Mouse (Mus musculus) kidney, embryonic 16.5 days (tissue): ENCODE results near the gene Tpk1. TPM values are rescaled to one million over a fixed set of nuclear protein-coding genes. Genes with fewer than 3 reads are reported as not detected.

Experiments used
- ATAC-seq: fragments of 200-750 bp; cut with Nextera tagmentation; 2 replicates; pipeline ENCODE4 v1.8.0; 2017; ENCODE audit warnings: moderate TSS enrichment; ENCODE audit not compliant: low FRiP score, low TSS enrichment
- H3K27ac ChIP-seq: fragments of 300-500 bp; sonication (generic); 2 replicates; pipeline ENCODE4 v1.5.1; 2014; ENCODE audit warnings: low read length
- H3K27me3 ChIP-seq: fragments of 300-500 bp; sonication (generic); 2 replicates; pipeline ENCODE4 v1.6.1; 2014; ENCODE audit warnings: low read length, control low read depth, mixed read lengths; ENCODE audit not compliant: insufficient read depth
- H3K36me3 ChIP-seq: fragments of 300-500 bp; sonication (generic); 2 replicates; pipeline ENCODE4 v1.6.1; 2014; ENCODE audit warnings: low read length, control low read depth, mixed read lengths; ENCODE audit not compliant: insufficient read depth
- H3K4me1 ChIP-seq: fragments of 300-500 bp; sonication (generic); 2 replicates; pipeline ENCODE4 v1.6.1; 2014; ENCODE audit warnings: low read length, control low read depth, mixed read lengths; ENCODE audit not compliant: insufficient read depth
- H3K4me2 ChIP-seq: fragments of 300-500 bp; sonication (generic); replicated peaks from 2 replicates; pipeline ENCODE4 v1.6.1; 2014; ENCODE audit warnings: low read depth, low read length
- H3K4me3 ChIP-seq: fragments of 300-500 bp; sonication (generic); 2 replicates; pipeline ENCODE4 v1.5.1; 2014; ENCODE audit warnings: mild to moderate bottlenecking, low read length
- H3K9ac ChIP-seq: fragments of 300-500 bp; sonication (generic); replicated peaks from 2 replicates; pipeline ENCODE4 v1.6.1; 2014; ENCODE audit warnings: low read length
- H3K9me3 ChIP-seq: fragments of 300-500 bp; sonication (generic); 2 replicates; pipeline ENCODE4 v1.6.1; 2016; ENCODE audit warnings: low read length, control low read depth
- WGBS: fragments of 180-500 bp; shearing (Covaris S2); extraction: QIAGEN DNeasy Blood & Tissue Kit; methylation state at CpG from one replicate; pipeline ENCODE4 v1.1.7; 2014; 5-methylcytosine and 5-hydroxymethylcytosine counted together
- polyA plus RNA-seq: library from polyadenylated mRNA; unstranded; fragments of >200 nt; fragmentation: Nextera tagmentation; extraction: Ambion mirVana; gene quantifications from 2 replicates; pipeline ENCODE4 v1.2.1, GENCODE M21; 2015

Gene Tpk1
- polyA plus RNA-seq, 1 experiment from 2014 or later, result 23.0 TPM

GRCm38 (mm10) chr6:43420358-43420979, 245.6 kb downstream of the Tpk1 start:
- H3K9ac ChIP-seq, result no peak overlapping the region
- H3K4me2 ChIP-seq, result no peak overlapping the region
- H3K36me3 ChIP-seq, result no peaks in the 10 kb centered on the region
- H3K9me3 ChIP-seq, result no peaks in the 10 kb centered on the region
- H3K4me1 ChIP-seq, result no peaks in the 10 kb centered on the region
- ATAC-seq, result no peak
- no peaks in the 10 kb centered on the region for H3K27me3 ChIP-seq
- WGBS, result 70% methylated on average over 7 of the region's 7 CpGs
- no peak overlapping the region for H3K4me3 ChIP-seq
- no peak overlapping the region for H3K27ac ChIP-seq

GRCm38 (mm10) chr6:43408949-43409348, 257.1 kb downstream of the Tpk1 start:
- ATAC-seq, result no peak
- Histone ChIP-seq H3K27ac (no peak overlapping the region), H3K4me1 (no peaks in the 10 kb centered on the region), H3K36me3 (no peaks in the 10 kb centered on the region), H3K4me3 (no peak overlapping the region), H3K27me3 (no peaks in the 10 kb centered on the region), H3K4me2 (no peak overlapping the region), H3K9ac (no peak overlapping the region), H3K9me3 (no peaks in the 10 kb centered on the region)
- 96% methylated on average over 1 of the region's 1 CpGs for WGBS

- Histone ChIP-seq H3K4me1 (no peaks in the 10 kb centered on the region), H3K27me3 (no peaks in the 10 kb centered on the region), H3K9me3 (no peaks in the 10 kb centered on the region), H3K4me2 (no peak overlapping the region), H3K36me3 (no peaks in the 10 kb centered on the region), H3K27ac (no peak overlapping the region), H3K4me3 (no peak overlapping the region), H3K9ac (no peak overlapping the region)
- no peak for ATAC-seq
- 84% methylated on average over 3 of the region's 3 CpGs for WGBS
These were observed 263.0 kb downstream of the Tpk1 start for GRCm38 (mm10) chr6:43403076-43403475.

- no peak for ATAC-seq
- no peaks in the 10 kb centered on the region for H3K9me3 ChIP-seq
- no peak overlapping the region for H3K4me3 ChIP-seq
- H3K27me3 ChIP-seq, result no peaks in the 10 kb centered on the region
- 69% methylated on average over 6 of the region's 6 CpGs for WGBS
- H3K4me2 ChIP-seq, result no peak overlapping the region
- H3K4me1 ChIP-seq, result no peaks in the 10 kb centered on the region
- H3K27ac ChIP-seq, result no peak overlapping the region
- H3K9ac ChIP-seq, result no peak overlapping the region
- no peaks in the 10 kb centered on the region for H3K36me3 ChIP-seq
These were observed 263.7 kb downstream of the Tpk1 start for GRCm38 (mm10) chr6:43402219-43402997.

GRCm38 (mm10) chr6:43396426-43396825, 269.7 kb downstream of the Tpk1 start:
- no peak overlapping the region for H3K4me2 ChIP-seq
- no peak overlapping the region for H3K9ac ChIP-seq
- H3K4me3 ChIP-seq, result no peak overlapping the region
- no peaks in the 10 kb centered on the region for H3K4me1 ChIP-seq
- 85% methylated on average over 1 of the region's 1 CpGs for WGBS
- no peaks in the 10 kb centered on the region for H3K36me3 ChIP-seq
- no peak overlapping the region for H3K27ac ChIP-seq
- H3K27me3 ChIP-seq, result no peaks in the 10 kb centered on the region
- no peaks in the 10 kb centered on the region for H3K9me3 ChIP-seq
- no peak for ATAC-seq

- no peaks in the 10 kb centered on the region for H3K27me3 ChIP-seq
- no peak overlapping the region for H3K27ac ChIP-seq
- no peak overlapping the region for H3K9ac ChIP-seq
- H3K4me2 ChIP-seq, result no peak overlapping the region
- no peaks in the 10 kb centered on the region for H3K9me3 ChIP-seq
- H3K4me1 ChIP-seq, result no peaks in the 10 kb centered on the region
- no peak overlapping the region for H3K4me3 ChIP-seq
- ATAC-seq, result no peak
- WGBS, result 71% methylated on average over 2 of the region's 2 CpGs
- no peaks in the 10 kb centered on the region for H3K36me3 ChIP-seq
These were observed 270.5 kb downstream of the Tpk1 start for GRCm38 (mm10) chr6:43395538-43395937.

GRCm38 (mm10) chr6:43391358-43391757, 274.7 kb downstream of the Tpk1 start:
- Histone ChIP-seq H3K9ac (no peak overlapping the region), H3K4me1 (no peaks in the 10 kb centered on the region), H3K36me3 (no peaks in the 10 kb centered on the region), H3K4me3 (no peak overlapping the region), H3K4me2 (no peak overlapping the region), H3K27me3 (no peaks in the 10 kb centered on the region), H3K9me3 (no peaks in the 10 kb centered on the region), H3K27ac (no peak overlapping the region)
- WGBS, result 94% methylated on average over 1 of the region's 1 CpGs
- ATAC-seq, result no peak

- Histone ChIP-seq H3K4me2 (no peak overlapping the region), H3K4me3 (no peak overlapping the region), H3K27ac (no peak overlapping the region), H3K9me3 (no peaks in the 10 kb centered on the region), H3K4me1 (no peaks in the 10 kb centered on the region), H3K27me3 (no peaks in the 10 kb centered on the region), H3K9ac (no peak overlapping the region), H3K36me3 (no peaks in the 10 kb centered on the region)
- ATAC-seq, result peak; percentile 92
- 31% methylated on average over 1 of the region's 1 CpGs for WGBS
These were observed 278.8 kb downstream of the Tpk1 start for GRCm38 (mm10) chr6:43387273-43387672.

- Histone ChIP-seq H3K4me1 (no peaks in the 10 kb centered on the region), H3K36me3 (no peaks in the 10 kb centered on the region)
- WGBS, result 64% methylated on average over 3 of the region's 3 CpGs
These were observed 281.2 kb downstream of the Tpk1 start for GRCm38 (mm10) chr6:43384841-43385240.

GRCm38 (mm10) chr6:43384304-43384703, 281.8 kb downstream of the Tpk1 start:
- no peak for ATAC-seq
- Histone ChIP-seq H3K36me3 (no peaks in the 10 kb centered on the region), H3K27ac (no peak overlapping the region), H3K27me3 (no peaks in the 10 kb centered on the region), H3K9me3 (no peaks in the 10 kb centered on the region), H3K9ac (no peak overlapping the region), H3K4me3 (no peak overlapping the region), H3K4me2 (no peak overlapping the region), H3K4me1 (no peaks in the 10 kb centered on the region)
- 67% methylated on average over 2 of the region's 3 CpGs for whole genome bisulfite sequencing

More at GRCm38 (mm10) chr6:43384841-43385240, 281.2 kb downstream of the Tpk1 start:
- Histone ChIP-seq H3K4me2 (no peak overlapping the region), H3K9me3 (no peaks in the 10 kb centered on the region), H3K9ac (no peak overlapping the region), H3K4me3 (no peak overlapping the region), H3K27me3 (no peaks in the 10 kb centered on the region), H3K27ac (no peak overlapping the region)
- ATAC-seq, result no peak
